Mouse (Mus musculus) gastrocnemius, postnatal 4 days (tissue): ENCODE measurements at regions not wholly inside any gene's neighbourhood (a gene's known extent, or its start where the extent isn't known, plus 50 kb on each side); places are given as distances from the start of the nearest gene placed in this dataset.
A peak's percentile ranks its signal among the peaks of the same experiment; 100 is the strongest.

Experiments used
- DNase-seq, 2 experiments: peaks; one replicate each; pipeline ENCODE4 v3.0.0; 2021 to 2022; ENCODE audit warnings: low spot score in 2 of 2, mixed read lengths in 2 of 2

DNA sequence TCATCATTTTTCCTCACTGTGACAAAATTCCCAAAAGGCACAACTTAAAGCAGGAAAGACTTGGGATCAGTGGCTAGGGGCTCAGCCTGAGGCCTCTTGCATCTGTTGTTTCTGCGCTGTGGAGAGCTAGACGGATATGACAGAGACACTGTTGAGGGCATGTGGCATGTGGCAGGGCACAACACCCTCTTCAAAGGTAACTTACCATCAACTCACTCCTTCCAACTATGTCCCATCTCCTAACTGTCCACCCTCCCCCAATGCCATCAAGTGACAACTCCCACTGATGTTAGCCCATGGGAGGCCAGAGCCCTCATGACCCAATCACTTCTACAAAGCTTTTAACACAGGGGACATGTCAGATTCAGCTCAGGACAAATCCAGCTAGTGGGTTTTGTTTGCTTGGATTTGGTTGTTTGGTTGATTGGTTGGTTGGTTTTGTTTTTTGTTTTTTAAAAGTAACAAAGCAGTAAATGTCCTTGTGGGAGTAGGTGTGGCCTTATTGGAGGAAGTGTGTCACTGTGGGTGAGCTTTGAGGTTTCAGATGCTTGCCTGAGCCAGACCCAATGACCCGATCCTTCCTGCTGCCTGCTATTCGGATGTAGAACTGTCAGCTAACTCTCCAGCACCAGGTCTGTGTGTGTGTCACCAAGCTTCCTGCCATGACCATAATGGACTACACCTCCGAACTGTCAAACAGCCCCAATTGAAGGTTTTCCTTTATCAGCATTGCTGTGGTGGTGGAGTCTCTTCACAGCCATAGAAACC is 53.2 kb upstream of the Lef1 start:
- no peak for DNase-seq

DNA sequence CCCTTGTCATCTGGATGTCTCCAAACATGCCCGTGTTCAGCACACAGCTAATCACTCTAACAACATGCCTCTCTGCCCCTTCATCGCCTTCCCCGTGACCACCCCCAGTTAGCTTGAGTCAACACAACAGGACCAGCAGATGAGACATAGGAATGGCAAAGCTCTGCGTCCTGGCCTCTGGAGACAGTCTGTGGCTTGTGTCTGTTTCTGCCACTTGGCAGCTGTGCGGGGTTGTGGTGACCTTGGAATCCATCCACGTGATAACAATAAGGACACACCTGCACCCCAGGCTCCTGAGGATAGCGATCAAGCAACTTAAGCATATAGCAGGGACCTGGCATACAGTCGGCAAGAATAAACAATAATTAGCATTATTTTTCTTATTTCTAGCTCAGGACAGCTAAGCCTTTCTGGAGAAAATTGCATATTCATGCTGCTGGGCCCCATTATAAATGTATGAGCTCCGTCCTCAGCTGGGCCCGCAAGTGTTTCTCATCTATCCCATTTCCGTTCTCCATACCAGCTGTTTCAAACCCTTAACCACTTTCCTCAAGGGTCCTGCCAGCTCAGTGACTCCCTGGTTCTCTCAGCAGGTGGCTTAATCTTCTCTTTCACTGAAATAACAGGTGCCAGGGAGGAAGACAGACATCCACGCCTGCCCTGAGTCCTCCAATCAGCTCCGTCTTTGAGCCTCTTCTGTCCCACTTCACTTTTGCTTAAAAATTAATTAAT is 55.9 kb upstream of the Lef1 start:
- DNase-seq, result no peak

DNA sequence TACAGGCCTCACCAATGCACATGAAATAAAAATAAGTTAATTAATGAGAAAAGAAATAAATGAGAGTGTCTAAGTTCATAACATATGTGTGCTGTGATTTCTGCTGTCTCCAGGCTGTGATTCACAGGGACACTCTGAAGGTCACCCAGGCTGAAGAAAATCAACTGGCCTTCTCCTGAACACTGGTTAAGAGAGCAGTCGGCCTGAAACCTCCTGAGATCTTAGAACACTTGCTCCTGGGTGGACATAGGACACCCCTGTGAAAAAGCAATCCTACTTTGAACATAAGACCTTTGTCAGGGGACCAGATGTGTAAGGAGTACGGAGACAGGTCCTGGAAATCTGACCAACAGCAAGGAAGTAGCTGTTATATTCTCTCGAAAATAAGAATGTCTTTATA is 62.6 kb upstream of the Lef1 start:
- no peak for DNase-seq

DNA sequence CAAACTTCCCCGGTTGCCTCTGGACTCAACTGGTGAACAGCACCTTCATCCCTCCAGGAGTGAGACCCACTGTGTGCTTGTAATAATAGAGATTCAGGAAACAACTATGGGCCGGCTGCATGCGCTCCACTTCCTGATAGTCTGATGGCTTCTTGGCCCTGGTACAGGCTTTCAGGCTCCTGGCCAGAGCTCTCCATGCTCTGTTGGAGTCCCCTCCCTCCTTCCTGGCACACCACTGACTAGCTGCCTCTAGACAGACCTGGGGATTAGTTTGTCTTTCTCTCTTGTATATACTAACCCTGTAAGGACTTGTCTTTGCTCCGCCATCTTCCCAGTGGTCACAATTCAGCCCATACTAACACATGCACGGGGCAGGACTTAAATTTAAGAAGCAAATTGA is 63.9 kb upstream of the Lef1 start:
- DNase-seq, result no peak

DNA sequence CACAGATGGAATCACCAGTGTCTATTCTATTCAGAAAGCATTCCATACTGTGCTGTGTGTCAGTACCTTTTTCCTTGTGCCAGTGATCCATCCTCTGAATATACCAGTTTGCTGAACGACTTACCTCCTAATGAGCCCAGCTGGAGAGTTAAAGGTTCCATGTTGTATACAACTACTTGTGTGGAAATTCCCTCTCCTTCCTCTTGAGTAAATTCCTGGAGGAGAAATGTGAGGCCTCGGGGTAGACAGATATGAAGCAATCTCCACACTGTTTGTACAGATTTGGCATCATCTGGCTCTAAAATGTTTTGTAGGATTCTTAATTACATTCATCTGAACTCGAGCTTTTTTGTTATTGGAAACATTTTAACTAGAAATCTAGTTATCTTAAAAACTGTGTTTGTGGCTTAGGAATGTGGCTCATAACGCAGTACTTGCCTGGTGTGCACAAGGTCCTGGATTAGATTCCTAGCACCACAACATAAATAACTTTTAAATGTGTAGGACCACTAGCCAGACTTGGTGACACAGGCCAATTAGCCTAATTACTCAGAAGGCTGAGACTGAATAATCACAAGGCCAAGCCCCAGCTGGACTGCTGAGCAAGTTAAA is 70.0 kb upstream of the Lef1 start:
- no peak for DNase-seq

DNA sequence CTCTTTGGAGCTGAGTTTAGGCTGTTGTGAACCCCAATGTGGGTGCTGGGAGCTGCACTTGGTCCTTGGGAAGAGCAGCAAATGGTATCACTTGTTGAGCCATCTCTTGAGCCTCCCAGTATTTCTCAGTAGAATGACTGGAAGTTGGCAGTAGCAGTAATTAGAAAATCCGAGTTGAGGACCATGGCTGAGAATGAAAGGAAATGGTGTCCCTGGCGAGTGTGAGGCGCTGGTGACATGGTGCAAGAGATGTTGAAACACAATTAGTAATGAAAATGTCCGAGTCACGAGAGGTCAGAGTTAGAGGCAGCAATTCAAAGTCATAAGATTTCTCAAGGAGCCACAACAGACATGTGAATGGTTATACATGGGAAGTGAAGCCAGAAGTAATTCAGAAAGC is 73.2 kb upstream of the Lef1 start:
- DNase-seq, result no peak

DNA sequence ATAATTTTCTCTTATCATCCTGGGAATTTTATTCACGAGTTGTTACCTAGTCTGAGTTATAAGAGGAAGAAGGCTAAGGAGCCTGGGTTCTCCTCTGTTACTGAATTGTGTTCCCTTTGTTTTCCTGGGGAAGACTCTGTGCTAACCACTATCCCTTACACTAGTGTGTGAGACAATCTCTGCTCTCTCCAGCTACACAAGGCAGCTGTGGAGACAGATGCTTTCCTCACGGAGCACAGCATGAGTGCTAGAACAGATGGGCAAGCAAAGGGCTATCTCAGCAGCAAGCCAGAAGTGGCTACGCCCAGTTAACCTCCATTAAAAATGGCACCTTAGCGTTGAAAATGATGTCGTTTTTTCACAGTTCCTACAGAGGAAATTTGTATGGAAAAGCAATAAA is 75.5 kb upstream of the Lef1 start:
- DNase-seq, result no peak

DNA sequence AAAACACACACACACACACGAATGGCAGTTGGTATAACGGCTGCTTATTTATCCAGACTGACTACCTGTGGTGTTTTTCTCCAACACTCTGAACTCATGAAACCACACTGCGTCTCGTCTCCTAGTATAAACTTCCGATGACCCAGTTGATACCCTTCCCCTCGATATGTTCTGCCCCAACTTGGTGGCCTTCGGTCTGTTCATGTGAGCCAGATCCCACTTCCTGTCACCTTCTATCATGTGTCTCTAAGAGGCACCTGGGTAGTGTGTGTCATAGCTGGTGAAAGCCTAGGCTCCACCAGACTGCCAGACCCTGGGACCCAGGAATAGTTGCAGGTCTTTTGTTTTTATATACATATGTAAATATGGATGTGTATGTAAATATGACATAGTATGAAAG is 83.9 kb upstream of the Lef1 start:
- no peak for DNase-seq

DNA sequence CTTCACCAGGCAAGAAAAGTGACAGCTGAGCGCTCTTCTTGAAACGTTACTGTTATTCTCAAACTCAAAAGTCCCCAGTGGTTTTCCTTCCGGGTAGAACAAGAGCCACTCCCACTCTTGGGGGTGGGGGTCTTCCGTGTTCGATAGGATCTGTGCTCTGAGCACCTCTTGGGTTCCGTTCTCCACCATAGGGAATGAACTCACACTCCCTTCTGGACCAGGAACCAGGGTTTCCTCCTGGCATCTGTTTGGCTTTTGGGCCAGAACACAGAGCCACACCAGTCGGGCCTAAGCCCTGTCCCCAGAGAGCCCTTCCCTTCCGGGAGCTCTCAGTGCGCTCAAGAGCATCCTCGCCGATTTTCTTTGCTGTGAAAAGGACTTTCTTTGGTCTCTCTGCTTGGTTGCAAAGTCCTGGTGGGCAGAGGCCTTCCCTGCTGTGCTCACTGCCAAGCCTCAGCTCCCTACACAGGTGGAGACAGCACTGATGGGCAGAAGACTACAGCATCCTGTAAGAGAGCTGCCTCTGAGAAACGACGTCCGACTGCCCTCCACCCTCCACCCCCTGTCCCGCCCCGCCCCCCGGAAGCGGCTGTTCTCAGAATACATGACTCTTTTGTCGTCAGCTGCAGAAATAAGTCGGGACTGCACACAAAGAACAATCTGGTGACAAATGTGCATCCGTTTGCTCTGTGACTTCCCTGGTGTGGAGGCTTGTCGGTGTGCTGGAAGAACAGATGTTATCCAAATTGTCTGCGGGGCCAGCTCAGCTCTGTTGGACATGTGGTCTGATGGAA is 90.9 kb upstream of the Lef1 start:
- peak in 1 of 2 experiments; percentile 29 for DNase-seq

DNA sequence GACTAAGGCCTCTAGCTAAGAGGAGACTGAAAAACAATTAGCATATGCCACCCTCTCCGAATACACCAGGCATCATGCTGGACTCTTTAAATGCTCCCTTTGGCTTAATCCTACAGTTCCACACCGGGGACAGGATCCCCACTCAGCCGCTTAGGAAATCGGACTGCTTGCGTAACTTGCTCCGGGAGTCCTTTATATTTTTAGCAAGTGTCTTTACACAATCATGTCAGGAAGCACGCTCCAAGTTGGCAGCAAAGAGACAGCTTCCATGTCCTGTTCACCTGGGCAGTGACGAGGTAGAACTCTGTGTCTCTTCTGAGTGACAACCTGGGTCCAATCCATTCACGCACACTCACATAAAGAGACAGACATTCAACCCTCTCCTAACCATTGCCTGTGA is 92.4 kb upstream of the Lef1 start:
- no peak for DNase-seq

DNA sequence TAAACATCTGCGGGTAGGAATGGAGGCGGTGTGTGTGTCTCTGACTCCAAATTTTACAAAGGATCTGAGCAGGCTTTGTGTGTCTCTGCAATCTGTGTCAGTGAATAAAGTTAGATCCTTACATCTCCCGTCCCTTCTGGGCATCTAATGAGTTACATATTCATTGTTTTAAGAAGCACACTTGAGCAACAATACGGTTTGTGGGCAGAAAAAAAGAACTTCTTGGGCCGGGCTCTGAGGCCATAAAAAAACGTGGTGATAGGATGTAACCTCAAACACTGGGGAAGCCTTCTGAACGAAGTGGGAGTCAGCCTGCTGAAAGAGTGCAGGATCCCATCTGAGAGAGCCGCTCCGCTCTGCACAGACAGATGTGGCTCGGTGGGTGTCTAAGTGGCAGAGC is 94.2 kb upstream of the Lef1 start:
- no peak for DNase-seq

DNA sequence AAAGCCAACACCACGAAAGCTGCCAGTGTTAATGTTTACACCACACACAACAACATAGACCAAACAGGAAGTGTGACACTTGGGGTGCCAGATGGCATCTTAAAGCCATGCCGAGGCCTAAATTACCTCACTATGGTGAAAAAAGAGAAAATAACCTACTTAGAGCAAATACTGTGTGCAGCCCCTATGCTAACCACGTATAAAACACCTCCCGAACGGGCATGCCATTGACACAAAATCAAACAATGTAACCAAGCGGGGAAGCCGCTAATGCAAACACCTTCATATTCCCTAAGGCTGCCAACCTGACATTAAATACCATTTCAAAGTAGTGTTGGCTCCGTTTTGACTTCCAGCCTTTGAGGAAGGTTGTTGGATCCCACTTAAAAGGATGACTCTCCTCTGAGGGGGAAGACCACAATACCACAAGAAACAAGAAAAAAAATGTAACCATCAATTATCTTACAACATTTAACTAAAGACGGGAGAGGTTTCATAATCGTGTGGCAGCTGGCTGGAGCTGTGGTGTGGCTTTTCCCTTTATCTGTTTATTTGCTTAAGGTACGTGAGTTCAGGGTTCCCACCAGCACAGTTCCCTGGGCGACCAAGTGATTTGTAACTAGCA is 96.1 kb upstream of the Lef1 start:
- DNase-seq, result no peak

DNA sequence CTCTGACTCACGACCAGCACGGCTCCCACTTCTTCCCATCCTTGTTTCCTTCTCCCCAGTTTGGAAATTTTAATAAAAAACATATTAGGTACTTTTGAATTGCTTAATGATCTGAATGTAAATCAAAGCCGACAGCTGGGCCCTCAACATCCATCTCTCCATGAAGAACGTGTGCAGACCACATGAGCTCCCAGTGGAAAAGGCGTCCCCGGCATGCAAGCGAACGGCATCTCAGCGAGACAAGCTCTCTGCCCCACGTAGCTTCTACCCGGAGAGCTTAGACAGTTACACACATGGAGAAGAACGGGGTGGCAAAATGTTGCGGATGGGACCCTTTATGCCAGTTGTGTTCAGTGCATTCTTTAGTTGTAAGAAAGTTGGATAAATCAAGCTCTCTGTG is 109.6 kb upstream of the Lef1 start:
- DNase-seq, result no peak

DNA sequence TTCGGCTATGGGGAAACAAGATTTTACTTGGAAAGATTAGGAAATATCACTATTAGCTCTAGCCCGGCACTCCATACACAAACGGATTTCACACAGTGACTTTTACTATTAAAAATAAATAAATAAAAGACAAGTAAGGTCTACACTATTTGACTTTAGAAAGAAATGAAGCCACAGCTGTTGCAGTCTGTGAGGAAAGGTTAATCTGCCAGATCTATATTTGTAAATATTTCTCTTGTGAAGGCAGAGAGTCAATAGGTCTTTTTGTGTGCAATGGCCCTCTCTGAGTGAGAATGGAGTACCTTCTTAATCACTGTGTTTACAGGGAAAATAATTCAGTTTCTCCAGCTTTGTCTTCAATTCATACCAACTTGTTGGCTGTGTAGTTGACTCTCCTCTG is 110.0 kb upstream of the Lef1 start:
- no peak for DNase-seq

DNA sequence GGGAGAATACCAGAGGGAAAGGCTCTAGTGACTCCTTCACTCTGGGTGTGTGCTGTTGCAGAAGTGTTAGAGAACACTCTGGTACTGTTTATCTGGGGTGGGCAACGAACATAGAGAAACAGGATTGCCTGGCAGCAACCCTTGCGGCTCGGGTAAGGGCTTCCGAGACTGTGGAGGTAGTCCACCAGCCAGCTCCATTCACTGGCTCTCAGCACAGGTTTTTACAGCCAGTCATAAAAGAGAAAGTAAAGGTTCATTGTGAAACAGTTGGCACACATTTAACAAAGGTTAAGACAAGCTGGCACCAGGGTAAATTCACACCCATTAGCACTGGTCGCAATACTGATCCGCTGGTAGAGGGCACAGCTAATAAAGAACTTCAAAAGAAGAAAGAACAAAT is 110.5 kb upstream of the Lef1 start:
- no peak for DNase-seq

DNA sequence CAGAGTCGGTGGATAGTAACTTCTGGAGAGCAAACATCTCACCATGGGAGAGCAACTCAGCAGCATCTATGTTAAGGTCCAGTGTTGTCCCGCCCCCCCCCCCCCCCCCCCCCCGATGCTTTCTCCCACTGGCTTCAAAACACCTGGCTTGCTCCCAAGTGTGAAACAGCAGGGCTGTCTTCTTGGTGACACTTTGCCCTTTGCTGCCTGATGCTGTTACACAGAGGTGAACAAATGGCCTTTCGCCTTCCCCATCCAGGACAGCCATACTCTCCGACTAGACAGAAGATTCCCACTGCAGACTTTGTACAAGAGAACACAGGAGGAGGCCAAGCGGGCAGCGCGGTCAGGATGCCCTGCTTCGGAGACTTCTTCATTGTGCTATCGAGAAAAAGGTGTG is 111.8 kb upstream of the Lef1 start:
- DNase-seq, result no peak

DNA sequence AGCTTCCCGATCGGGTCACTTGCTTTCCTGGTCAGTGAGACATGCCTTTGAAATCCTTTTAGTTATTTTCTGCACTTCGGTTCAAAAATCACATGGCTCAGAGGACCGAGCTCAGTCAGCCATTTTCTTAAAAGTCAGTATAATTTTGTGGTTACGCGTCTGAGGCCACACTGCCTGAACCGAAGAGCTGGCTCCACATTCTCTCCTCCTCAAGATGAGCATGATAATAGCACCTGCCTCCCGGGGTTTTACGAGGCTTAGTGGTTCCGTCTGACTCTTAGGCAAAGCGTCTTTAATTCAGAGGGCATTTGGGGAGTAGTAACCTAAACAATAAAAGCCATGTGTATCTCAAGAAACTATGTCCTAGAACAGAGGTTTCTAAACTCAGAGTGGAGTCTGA is 113.5 kb upstream of the Lef1 start:
- DNase-seq, result no peak

DNA sequence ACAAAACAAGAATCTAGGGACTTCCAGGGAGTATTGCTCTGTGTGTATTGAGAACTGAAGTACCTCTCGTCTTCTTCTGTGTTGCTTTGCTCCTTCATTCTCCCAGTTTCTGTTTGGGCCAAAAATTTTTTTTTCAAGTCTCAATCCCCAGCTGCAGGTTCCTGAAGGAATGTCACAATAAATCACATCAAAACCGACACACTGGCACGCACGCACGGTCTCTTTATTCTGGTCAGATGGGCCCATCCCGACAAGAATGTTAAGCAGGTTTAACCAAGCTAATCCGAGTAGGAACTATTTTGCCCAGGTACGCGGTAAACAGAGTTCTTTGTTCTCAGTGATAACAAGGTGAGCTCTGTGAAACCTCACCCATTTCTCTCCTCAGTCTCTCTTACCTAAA is 118.3 kb upstream of the Lef1 start:
- no peak for DNase-seq

DNA sequence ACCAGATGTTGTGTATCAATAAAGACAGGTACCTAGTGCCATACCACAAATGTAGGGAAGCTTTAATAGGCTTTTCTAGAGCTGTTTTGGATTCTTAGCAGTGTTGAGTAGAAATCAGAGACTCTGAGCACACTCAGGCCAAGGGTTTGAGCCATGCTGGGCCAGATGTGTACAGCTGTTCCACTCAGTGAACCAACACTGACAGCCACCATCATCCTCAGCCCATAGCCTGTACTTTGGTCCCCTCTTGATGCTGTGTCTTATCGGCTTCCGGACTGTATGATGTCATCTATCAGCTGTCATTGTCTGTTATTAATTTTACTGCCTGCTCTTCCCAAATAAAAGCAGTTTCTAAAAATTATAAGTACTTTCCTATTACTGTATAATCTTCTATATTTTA is 123.6 kb upstream of the Lef1 start:
- DNase-seq, result no peak

DNA sequence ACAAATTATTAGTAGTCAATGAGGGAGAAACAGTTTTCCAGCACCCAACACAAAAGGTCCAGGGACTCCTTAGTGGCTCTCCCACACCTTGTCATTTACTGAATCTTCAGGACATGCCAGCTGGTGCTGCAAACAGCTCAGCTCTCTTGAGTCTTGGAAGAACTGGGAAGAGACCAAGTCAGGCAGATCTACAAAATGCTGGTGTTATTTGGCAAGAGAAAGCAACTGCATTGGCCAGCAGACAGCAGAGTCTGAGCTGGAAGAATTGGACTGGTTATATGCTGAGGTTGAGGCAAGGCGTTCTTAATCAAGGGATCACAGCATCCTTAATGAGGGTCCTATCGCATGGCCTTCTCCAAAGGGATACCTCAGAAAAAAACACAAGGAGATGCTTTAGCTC is 124.2 kb upstream of the Lef1 start:
- DNase-seq, result no peak

DNA sequence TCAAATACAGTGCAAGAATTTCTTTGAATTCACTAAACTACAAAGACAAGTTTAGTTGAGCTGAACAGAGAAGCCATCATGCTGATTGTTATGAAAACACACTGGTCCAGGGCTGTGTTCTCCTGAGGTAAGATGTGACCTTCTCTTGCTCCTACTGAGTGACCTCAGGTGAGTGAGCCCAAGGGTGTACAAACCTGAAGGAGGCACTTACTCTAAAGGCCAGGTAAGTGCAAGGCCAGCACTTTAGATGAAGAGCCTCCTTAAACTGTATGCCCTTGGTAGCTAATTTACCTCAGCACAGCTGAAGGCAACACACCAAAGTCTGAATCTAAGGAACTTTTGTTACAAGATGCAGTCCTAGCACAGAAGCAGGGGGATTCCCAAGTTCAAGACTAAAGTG is 128.7 kb upstream of the Lef1 start:
- DNase-seq, result no peak
